Mouse (Mus musculus) cortical plate, adult 2 months (tissue): ENCODE data around the gene Picalm. TPM values are rescaled to one million over a fixed set of nuclear protein-coding genes. Genes with fewer than 3 reads are reported as not detected.

ENCODE experiments used
- H3K27ac ChIP-seq: fragments of 200-500 bp; 2 replicates; pipeline ENCODE4 v1.5.1; 2012; ENCODE audit warnings: low read length, control low read depth, inconsistent platforms; ENCODE audit not compliant: insufficient read depth
- H3K4me1 ChIP-seq: fragments of 200-500 bp; 2 replicates; pipeline ENCODE4 v1.6.1; 2011; ENCODE audit warnings: low read length; ENCODE audit not compliant: control insufficient read depth, insufficient read depth
- H3K4me3 ChIP-seq: fragments of 200-500 bp; 2 replicates; pipeline ENCODE4 v1.5.1; 2011; ENCODE audit warnings: mild to moderate bottlenecking, low read length, control low read depth; ENCODE audit not compliant: insufficient read depth
- CTCF ChIP-seq: fragments of 200-500 bp; IDR thresholded peaks from 2 replicates; pipeline ENCODE4 v1.5.1; 2011; ENCODE audit warnings: mild to moderate bottlenecking, control low read depth, low read length; ENCODE audit not compliant: insufficient read depth; ENCODE audit errors: extremely low read depth
- POLR2A ChIP-seq: fragments of 200-500 bp; IDR thresholded peaks from 2 replicates; pipeline ENCODE4 v1.6.1; 2011; ENCODE audit warnings: mild to moderate bottlenecking, low read length, control low read depth; ENCODE audit not compliant: insufficient read depth; ENCODE audit errors: extremely low read depth
- polyA plus RNA-seq: library from polyadenylated mRNA; depleted of rRNA; stranded (reverse); fragments of >200 nt; gene quantifications from 2 replicates; pipeline ENCODE4 v1.2.3, GENCODE M21; 2012

Picalm gene
- polyA plus RNA-seq, 1 experiment, result 123 TPM

DNA sequence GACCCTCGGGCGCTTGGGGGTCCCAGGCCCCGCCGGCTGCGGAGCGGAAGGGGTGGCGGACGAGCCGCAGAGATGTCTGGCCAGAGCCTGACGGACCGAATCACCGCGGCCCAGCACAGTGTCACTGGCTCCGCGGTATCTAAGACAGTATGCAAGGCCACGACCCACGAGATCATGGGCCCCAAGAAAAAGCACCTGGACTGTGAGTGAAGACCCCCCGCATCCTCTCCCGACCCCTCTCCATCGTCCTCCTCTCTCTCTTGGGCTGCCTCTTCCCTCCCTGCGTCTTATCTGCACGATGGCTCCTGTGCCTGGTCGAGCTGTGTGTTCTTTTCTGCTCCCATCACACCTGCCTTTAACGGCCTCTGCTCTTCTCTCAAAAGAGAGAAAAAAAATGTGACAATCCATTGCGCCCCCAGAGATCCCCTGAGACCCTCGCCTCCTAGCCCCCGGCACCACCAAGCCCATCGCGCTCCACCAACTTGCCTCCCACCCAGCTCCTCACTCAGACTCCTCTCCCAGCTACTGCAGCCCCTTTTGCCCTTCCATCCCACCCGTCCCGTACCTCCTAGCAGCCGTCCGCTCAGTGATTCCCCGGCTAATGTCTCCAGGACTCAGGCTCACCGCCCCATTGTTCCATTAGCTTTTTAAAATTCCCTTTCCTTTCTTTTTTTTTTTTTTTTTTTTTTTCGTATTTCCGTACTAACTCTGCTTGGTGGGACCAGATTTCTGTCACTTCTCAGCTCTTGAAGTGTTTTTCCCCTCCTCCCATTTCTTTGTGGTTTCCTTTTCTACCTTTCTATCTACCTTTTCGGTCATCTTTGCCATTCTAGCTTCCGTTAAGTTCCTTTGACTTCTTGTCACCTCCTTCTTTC, 725 bp downstream of the Picalm start:
- no peak for TF ChIP-seq CTCF
- TF ChIP-seq POLR2A, result no peak
- Histone ChIP-seq H3K4me1 (peaks cover 3% of the 10 kb centered on the region; the same call in 1 of the 2 replicates), H3K27ac (peak overlapping the region; percentile 91), H3K4me3 (peak overlapping the region; percentile 97)

DNA sequence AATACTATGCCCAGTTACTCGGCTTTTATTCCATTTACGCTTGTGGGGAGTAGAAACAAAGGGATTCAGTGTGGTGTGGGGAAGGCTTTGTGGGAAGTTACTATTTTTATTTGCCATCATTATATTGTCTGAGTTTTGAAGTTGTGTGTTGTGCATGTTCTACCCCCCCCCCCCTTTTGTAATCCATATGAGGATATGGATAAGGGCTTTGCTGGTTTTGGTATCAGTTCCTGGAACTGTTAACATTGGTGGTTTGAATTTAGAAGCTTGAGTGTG, 1.3 kb downstream of the Picalm start:
- H3K4me3 ChIP-seq, result peak overlapping the region; percentile 97
- peaks cover 3% of the 10 kb centered on the region; the same call in 1 of the 2 replicates for H3K4me1 ChIP-seq
- H3K27ac ChIP-seq, result peak overlapping the region; percentile 91; the same call in 1 of the 2 replicates
- TF ChIP-seq POLR2A (no peak), CTCF (no peak)

GRCm38 (mm10) chr7:90131831-90132241, 1.8 kb downstream of the Picalm start:
- peak overlapping the region; percentile 97 for H3K4me3 ChIP-seq
- H3K27ac ChIP-seq, result peak overlapping the region; percentile 53; the same call in 1 of the 2 replicates
- peaks cover 3% of the 10 kb centered on the region; the same call in 1 of the 2 replicates for H3K4me1 ChIP-seq
- TF ChIP-seq CTCF, result no peak

- H3K4me1 ChIP-seq, result peaks cover 3% of the 10 kb centered on the region; the same call in 1 of the 2 replicates
- no peak for TF ChIP-seq POLR2A
- TF ChIP-seq CTCF, result no peak
- peak overlapping the region; percentile 97 for H3K4me3 ChIP-seq
- peak overlapping the region; percentile 53; the same call in 1 of the 2 replicates for H3K27ac ChIP-seq
Measured at GRCm38 (mm10) chr7:90132322-90132721, 2.3 kb downstream of the Picalm start.

GRCm38 (mm10) chr7:90136736-90137135, 6.7 kb downstream of the Picalm start:
- H3K4me1 ChIP-seq, result peaks cover 2% of the 10 kb centered on the region; the same call in 1 of the 2 replicates
- TF ChIP-seq POLR2A, result no peak
- TF ChIP-seq CTCF, result no peak
- no peak overlapping the region for H3K27ac ChIP-seq
- no peak overlapping the region for H3K4me3 ChIP-seq

DNA sequence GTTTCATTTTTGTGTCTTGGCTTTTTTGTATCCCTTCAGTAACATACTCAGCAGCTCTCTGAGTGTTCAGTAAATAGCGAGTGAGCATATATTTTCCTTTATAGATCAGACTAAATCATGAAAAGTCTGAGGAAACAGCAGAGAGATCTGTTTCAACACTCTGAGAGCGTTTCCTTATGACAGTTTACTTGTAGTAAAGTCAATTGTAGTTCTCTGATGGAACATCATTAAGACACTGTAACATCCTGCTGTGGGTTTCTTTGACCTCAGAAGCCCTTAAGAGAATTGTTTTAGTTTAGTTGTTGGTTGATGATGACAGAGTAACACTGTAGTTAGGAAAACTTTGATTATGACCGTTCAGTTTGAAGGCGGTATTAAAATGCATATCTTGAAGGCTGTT, 8.3 kb downstream of the Picalm start:
- Histone ChIP-seq H3K27ac (no peak overlapping the region), H3K4me3 (no peak overlapping the region), H3K4me1 (no peaks in the 10 kb centered on the region; the same call in 1 of the 2 replicates)
- TF ChIP-seq POLR2A (no peak), CTCF (no peak)

DNA sequence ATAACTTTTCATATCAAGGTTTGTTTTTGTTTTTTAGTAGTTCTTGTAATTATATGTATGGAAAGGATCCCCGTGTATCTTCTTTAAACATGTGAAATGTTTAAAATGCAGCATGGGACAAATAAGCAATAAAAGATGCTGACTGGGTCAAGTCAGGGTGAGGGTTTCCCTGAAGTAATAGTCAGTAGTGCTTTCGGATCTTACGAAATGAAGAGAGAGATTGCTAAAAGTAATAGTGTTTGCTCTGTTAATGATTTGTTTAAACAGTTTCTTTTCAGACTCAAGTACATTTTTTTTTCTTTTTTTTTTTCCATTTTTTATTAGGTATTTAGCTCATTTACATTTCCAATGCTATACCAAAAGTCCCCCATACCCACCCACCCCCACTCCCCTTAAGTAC, 10.3 kb downstream of the Picalm start:
- TF ChIP-seq CTCF (no peak), POLR2A (no peak)

DNA sequence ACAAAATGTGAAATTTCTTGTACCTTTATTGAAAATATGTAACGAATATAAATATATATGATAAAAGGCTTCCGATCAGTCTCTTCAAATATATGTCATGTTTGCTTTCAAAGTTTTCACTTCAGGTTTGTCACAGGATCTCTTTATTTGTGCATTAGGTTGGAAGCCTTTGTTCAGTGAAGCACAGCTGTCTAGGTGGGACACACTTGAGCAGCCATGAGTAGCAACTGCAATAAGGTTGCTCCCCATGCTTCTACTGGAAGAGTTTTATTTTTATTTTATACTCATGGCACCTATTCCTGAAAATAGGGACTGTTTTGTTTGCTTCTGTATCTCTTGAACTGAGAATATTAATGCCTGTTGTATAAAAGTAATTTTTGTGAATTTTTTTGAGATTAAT, 14.3 kb downstream of the Picalm start:
- no peak for TF ChIP-seq POLR2A
- TF ChIP-seq CTCF, result no peak
- peaks cover 4% of the 10 kb centered on the region for H3K4me1 ChIP-seq
- H3K4me3 ChIP-seq, result no peak overlapping the region
- no peak overlapping the region for H3K27ac ChIP-seq

More for the DNA sequence above, 10.3 kb downstream of the Picalm start:
- Histone ChIP-seq H3K4me3 (no peak overlapping the region), H3K4me1 (no peaks in the 10 kb centered on the region; the same call in 1 of the 2 replicates), H3K27ac (no peak overlapping the region)

- no peak overlapping the region for H3K27ac ChIP-seq
- H3K4me3 ChIP-seq, result no peak overlapping the region
- H3K4me1 ChIP-seq, result peaks cover 4% of the 10 kb centered on the region
- TF ChIP-seq POLR2A (no peak), CTCF (no peak)
Measured at GRCm38 (mm10) chr7:90144971-90145370, 15.0 kb downstream of the Picalm start.

- Histone ChIP-seq H3K27ac (no peak overlapping the region), H3K4me3 (no peak overlapping the region), H3K4me1 (peaks cover 4% of the 10 kb centered on the region)
- TF ChIP-seq CTCF, result no peak
- TF ChIP-seq POLR2A, result no peak
Measured at GRCm38 (mm10) chr7:90145376-90145775, 15.4 kb downstream of the Picalm start.
